In the genomic region with DNA sequence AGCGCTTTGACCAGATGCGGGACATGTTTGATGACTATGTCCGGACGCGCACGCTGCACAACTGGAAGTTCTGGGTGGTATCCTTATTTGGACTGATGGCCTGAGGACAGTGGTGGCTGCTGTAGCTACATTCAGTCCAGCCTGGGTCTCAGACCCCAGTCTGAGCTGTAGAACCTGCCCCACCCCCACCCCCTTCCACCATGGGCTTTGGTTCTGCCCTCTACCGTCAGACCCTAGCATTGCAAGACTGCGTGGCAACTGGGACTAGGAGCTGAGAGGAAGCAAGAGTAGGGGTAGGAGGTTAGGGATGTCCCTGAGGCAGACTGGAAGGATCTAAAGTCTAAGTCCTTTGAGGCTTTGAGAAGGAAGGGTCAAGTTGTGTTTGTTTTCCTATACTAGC, we compare ENCODE assay signal across 1 mouse cellular context.
TF ChIP-seq lines count a peak whose summit lies in the region.

No protein-coding gene starts in this region.

TF ChIP-seq in MEL, 35 proteins besides CTCF, POLR2A, EP300 and RAD21:
- TF ChIP-seq SMC3 (IDR thresholded peaks at IDR 0.05; ENCODE audit: low read depth, low read length) (0 out of 2 replicates have a peak, but pooled peaks have one; percentile 26), JUND (IDR thresholded peaks at IDR 0.05; ENCODE audit: low read depth, low read length) (no peak)
TF ChIP-seq in MEL: peak in this region for 1.
